Mouse (Mus musculus) CD8-positive naive resting alpha-beta T cell, adult 2 months (primary cell): ENCODE results near the gene Spef1.

ENCODE experiments used
- DNase-seq, 2 experiments: peaks; one replicate each; pipeline ENCODE4 v3.0.0; 2022; ENCODE audit warnings: low read depth in 2 of 2, low spot score in 2 of 2

The Spef1 gene

DNA sequence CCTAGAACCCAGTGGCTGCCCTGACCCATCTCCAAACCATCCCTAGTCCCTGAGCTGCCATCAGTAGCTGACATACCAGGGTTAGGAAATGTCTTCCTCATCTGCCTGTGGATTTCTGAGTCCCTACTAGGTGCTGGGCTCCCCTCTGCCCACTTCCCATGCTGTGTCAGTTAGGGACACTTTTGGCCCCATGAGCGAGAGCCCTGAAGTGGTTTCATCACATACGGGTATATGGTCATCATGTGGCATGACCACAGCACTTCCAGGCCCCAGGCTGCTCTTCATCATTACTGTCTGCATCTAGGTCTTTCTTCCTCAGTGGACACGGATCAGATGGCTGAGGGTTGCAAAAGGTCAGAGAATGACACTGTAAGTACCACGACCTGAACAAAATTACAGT is 19.7 kb upstream of the Spef1 start, which contains the start of gene Ap5s1:
Gene Ap5s1 (plus strand): TSS at position 301 of the 400 bp plus-strand sequence.
- no peak for DNase-seq

DNA sequence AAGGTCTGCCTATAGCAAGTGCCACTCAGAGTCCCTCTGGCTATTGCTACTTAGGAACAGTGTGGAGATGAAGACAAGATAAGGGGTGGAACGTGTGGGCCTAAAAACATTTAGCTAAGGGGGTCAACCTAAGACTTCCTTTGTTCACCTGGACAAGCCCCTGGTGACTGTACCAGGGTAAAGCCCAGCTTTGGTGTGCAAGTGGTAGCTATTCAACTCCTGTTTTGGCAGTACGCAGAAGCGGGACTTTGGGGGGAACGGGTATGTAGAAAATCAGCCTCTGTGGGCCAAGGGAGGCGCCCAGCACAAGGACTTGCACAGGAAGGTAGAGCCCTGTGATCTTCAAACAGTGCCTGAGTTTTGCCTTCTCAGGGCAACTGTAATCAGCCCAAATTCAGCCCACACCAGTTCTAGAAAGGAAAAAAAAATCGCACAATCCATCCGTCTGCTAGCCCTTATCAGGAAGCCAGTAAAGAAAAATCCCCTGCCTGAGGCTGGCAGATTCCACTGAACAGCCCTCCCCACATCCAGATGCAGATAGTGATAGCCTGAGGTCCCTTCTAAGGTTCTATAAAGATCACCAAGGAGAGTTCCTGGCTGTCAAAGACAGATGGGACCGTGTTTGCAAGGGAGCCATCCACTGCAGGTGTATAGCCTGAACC is 18.6 kb upstream of the Spef1 start:
- DNase-seq = no peak

DNA sequence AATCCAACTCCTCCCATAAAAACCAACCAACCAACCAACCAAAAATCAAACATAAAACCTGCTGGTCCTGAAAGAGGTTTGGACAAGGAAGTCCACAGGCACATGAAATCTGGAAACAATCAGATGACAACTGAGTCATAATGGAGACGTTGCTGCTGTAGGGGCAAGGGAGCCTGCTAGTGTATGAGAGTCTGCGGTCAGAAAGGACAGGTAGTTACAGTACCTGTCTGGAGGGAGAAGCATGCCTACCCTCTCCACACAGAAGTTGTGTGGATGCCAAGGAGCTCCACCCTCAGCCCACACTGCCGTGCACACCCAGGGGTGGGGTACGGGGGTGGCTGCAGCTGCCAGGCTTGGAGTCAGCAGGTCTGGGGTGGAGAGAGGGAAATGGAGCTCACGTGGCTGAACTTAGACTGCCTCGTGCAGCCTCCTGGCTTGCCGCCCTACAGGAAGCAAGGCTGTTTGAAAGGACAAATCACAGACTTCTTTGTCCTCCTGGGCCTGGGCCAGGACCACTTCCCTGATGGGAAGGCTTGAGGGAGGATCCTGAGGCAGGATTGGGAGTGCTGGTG is 17.4 kb upstream of the Spef1 start:
- no peak for DNase-seq

DNA sequence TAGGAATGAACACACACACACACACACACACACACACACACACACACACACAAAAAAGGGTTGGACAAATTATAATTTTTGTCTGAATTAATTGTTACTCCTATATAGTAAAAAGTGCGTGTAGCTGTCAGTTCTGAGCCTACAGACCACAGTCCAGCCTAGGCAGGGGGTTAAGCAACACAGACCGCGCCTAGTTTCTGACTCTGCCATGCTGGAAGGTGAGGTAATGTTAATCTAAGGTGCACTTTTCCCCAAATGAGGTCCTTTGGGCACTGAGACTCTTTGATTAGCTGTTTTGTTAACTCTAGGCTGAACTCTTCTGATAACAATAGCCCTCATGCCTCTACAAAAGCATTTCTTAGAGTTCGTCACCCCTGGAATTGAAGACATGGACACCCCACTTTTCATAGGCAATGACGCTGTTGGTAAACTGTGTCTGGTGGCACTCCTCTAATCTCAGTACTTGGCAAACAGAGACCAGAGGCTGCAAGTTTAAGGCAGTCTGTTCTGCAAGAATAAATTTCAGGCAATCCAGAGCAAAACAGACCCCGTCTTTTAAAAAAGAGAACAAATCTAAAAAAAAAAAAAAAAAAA is 16.8 kb upstream of the Spef1 start:
- DNase-seq = no peak

DNA sequence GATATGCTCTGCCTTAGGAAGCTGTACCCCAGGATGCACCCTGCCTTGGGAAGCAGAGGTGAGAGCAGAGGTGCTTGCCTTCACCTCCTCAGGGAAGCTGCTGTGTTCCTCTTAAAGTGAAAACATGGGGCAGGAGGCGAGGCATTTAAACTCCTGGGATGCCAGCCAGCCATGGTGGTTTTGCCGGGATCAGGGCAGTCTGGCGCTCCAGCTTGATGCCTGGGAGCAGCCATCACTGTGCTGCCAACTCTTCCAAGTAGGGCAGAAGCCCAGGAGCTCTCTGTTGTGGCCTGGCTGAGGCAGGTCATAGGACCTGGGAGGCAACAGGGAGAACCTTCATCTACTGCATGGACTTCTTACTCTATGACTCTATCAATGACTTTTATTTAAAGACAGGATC is 14.2 kb upstream of the Spef1 start:
- DNase-seq = no peak

DNA sequence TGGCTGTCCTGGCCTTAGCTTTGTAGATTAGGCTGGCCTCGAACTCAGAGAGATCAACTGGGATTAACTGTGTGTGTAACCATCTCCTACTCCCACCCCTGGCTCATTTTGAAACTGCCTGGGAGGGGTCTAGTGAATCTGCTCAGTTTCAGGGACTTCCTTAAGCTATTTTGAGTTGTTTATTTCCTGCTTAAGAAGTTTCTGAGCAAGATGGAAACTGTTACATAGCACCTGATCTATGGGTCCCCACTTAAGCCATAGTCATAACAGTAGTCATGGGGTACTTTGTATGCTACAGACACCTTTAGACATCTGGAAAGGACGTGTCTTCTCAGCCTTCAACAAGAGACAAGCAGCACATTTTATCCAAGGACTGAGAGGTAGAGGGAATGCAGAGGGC is 13.6 kb upstream of the Spef1 start:
- DNase-seq = no peak

DNA sequence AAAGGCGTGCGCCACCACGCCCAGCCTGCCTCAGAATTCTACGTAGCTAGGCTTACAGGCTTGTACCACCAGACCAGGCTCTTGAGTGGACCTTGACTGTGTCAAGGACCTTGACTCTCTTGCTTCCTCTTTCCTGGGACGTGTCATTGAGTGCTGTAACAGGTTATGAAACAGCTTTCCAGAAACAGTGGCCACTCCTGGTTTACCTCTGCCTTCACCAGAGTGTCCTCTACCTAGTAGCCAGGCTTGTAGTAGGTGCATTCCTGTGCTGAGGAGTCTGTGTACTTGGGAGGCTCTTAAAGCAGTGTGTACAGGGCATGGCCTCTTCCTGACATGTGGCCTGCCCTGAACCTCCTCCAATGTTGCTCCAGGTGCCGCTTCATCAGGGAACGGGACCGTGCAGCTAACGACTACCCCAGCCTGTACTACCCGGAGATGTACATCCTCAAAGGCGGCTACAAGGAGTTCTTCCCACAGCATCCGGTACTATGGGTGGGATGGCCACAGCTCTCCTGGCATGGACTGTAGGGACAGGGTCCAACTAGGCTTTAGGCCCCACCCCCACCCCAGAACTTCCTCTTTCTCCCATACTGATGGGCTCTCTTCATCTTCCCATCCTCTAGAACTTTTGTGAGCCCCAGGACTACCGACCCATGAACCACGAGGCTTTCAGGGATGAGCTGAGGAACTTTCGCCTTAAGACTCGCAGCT is 9.7 kb upstream of the Spef1 start:
- DNase-seq = no peak

DNA sequence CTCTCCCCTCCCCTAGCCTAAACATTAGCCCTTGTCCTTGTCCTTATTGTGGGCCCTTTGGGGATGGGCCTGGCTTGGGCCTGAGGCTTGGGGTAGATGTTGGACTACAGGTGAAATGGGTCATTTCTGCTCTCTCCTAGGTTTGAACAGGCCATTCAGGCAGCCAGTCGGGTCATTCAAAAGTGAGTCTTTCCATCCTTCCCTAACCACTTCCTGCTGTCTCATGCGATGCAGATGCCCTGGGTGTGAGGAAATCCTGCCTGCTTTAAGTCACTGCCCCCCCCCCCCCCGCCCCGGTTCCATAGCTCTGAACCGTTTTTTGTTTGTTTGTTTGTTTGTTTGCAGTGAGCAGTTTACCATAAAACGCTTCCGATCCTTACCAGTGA is 3.9 kb upstream of the Spef1 start:
- DNase-seq = no peak

DNA sequence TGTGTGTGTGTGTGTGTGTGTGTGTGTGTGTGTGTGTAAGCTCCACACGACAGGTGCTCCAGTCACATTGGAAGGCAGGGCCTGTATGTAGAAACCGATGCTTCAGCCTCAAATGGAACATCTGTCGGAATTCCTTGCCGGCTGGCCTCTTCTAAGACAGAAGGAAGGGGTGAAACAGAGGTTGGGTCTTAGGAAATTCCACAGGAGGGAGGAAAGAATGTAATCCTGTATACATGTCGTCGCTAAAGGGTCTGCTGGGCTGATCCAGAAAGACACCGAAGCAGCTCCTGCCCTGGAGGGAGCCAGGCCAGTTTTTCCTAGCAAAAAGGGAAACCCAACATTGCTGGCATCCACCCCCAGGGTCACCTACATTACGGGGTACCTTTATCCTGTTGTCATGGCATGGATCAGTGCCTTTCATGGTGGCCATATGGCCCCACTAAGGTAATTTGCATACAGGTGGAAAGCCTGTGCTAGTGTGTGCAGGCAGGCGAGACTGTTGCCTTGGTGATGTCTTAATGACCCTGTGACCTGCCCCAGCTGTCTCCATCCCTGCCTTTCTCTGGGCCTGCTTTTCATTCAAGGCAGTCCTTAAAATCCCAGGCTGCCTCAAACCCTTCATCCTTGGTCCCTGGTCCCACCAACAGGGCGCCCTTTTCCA is 3.4 kb upstream of the Spef1 start:
- DNase-seq = no peak

DNA sequence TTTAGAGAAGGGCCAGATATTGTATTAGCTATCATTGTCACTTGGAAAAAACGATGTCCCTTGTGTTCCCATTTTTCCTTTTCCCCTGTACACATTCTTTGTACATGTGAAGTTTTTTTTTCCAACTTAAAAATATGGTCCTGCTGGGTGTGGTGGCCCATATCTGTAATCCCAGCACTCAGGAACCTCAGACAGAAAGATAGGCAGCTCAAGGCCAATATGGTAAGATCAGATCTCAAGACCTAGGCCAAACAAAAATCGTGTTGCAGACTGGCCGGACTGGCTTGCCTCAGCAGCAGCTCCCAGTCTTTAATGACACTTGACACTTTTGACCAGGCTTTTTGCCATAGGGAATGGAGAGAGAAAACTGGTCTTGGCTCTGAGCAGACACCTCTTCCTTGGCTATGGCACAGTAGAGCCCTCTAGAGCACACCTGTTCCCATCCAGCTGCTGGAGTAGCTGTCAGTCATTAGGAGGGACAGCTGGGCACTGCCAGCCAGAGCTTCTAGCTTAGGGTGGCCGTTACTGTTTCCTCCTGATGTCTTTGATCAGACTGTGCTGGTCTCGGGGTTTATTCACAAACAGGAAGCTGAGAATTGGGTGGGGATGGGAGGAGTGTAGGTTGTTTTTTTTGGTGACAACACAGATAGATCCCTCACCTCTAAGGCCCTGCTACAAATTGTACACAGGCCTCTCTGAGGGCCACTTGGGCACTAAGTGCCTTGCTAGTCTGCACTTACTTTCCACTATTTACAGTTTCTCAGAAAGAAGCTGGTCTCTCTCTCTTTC is 2.6 kb upstream of the Spef1 start:
- DNase-seq = no peak

DNA sequence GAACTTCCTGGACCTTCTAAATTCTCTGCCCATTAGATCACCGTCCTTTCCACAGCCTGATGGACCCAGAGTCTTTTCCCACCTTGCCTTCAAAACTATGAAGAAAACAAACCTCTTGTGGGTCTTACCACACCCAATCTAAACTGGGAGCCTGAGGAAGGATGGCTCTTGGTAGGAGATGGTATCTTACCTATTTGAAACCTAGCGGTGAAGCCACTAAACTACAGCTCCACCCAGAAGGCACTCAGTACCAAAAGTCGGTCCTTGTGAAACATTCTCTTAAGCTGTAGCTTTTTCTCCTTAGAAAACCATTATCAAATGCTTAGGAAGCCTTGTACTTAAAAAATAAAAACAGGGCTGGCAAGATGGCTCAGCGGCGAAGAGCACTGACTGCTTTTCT is 1.2 kb upstream of the Spef1 start:
- no peak for DNase-seq

DNA sequence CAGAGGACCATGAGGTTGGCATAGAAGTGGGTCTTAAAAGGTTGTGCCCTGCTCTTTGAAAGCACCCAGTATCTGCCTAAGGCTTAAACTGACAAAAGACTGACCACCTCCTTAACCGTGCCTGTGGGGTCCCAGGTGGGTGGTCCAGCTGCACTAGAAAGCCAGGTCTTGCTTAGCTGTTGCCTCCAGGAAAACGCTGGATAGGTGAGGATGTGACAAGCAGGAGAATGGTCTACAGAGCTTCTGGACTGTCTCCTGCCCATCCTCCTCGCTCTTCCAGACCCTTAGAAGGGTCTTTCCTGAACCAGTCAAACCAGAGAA is 480 bp upstream of the Spef1 start:
- DNase-seq = no peak

DNA sequence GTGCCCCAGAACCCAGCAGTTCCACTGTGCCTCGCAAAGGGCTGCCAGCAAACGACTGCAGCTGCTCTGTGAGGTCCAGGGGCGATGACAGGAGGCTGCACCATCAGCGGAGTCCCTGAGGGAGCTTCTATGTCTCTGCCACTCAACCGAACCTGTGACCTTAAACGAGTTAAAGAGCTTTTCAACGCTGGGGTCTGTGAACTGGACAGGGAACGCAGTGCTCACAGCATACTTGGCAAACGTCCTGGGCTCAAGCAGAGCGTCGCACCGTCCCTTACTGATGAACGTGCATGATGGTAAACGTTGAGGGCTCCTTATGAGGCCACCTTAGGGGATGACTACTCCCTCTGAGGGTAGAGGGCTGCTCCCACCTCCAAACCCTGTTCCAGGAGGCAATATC is 739 bp downstream of the Spef1 start:
- no peak for DNase-seq

DNA sequence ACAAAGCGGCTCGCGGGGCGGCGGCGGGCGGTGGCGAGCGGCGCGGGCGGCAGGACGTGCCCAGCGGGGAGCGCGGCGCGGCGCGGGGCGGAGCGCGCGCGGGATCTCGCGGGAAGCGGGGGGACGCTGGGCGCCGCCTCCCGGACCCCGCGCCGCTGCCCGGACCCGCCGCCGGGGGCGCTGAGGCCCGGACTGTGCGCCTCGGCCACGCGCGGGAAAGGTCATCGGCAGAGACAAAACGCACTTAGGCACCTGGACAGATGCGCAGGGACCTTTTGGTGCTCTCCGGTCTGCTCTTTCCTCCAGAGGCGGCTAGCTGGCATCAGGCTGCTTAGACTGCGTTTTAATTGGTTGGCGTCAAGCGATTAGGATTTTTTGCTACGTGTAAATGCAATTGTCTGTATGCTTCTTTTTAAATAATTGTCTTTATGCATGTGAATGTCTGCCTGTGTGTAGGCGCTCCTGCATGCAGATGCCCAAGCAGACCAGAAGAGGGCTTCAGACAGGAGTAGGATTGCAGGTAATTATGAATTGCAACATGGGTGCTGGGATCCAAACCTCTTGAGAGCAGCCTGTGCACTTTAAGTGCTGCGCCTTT is 7.0 kb downstream of the Spef1 start, which contains the start of gene Cenpb:
Gene Cenpb (minus strand): TSS at position 78 of the 598 bp plus-strand sequence.
- DNase-seq = peak; percentile 52 to 58

DNA sequence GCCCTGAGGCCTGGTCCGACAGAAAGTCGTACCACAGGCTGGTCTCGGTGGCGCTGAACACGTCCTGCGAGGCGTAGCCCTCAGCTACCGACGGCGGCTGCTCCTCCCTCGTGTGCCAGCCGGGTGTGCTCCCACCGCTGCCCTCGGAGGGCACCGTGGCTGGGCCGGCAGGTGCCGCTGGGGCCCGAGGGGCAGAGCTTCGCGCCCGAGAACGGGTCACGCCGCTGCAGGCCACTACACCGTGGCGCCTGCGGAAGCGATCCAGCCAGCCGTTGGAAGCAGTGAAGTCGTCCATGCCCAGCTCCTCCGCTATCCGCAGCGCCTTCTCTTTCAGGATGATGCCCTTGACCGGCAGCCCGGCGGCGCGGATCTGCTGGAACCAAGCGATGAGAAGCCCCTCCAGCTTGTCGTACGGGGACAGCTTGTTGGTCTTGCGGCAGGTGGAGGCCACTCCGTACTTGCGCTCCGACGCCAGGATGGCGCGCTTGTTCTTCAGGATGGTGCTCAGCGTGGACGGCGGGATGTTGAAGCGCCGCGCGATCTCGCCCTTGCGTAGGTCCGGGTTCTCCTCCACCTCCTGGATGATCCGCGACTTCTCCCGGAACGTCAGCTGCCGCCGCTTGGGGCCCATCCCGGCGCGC is 7.7 kb downstream of the Spef1 start:
- peak in 1 of 2 experiments; percentile 32 for DNase-seq

DNA sequence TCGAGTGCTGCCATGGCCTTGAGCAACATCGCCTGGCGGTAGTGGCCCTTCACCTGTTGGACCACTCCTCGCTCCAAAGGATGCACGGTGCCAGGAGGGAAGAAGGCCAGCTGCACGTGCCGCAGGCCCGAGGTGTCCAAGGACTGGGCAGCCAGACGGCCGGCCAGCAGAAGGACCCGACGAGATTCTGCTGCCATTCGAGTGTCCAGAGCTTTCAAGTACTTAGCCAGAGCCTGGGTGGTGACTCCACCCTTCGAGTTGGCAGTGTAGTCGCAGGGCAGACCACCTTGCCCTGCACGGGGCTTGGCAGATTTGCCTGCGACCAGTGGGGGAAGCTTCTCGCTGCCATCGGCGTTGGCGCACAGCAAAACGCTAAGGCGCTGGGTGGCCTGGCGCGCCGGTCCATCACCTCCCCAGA is 8.2 kb downstream of the Spef1 start:
- DNase-seq = no peak

DNA sequence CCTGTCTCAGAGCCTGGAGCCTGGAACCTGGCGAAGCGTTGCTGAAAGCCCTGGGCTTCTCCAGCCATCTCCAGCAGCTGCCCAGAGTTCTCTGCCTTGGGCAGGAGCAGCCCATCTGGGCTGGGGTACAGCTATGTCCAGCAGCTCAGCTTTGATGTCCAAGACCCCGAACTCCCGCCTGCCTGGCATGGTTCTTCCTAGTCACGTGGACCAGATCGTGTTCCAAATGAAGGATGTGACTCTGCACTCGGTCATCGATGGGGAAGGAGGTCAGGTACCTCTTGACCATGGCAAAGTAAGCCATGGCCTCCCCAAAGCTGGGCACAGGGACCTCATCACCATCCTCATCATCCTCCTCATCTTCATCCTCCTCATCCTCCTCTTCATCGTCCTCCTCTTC is 9.2 kb downstream of the Spef1 start:
- DNase-seq = no peak

DNA sequence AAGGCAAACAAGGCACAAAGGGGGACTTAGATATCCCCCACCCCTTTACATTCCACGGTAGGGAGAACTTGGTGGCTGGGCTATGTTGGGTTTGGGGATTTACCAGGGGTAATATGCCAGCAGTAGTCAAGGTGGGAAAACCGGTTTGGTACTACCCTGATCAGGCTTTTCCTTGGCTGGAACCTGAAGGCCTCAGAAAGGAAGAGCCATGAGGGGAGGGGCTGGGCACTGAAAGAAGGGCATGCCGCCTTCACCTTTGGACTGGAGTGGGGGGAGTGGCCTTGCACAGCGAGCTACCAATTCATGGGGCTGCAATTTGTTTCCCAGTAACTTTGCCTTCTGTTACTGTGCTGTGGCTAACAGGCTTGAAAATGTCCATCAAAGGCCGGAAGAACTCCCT is 10.6 kb downstream of the Spef1 start:
- DNase-seq = no peak

DNA sequence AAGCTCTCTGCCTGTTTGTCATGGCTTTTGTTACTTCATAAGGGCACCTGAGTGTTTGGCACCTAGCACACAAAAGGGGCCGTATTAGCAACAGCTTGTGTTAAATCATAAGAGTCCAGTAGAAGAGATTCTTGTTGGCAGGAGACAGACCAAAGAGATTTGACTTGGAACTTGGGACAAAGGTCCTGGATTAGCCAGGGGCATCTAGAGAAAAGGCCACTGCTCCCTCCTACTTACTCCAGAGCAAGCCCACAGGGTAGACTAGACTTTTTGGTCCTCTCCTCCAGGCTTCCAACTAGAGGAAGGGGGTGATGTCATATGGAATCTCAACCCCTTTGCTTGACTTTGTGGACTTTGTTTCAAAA is 11.2 kb downstream of the Spef1 start:
- no peak for DNase-seq

DNA sequence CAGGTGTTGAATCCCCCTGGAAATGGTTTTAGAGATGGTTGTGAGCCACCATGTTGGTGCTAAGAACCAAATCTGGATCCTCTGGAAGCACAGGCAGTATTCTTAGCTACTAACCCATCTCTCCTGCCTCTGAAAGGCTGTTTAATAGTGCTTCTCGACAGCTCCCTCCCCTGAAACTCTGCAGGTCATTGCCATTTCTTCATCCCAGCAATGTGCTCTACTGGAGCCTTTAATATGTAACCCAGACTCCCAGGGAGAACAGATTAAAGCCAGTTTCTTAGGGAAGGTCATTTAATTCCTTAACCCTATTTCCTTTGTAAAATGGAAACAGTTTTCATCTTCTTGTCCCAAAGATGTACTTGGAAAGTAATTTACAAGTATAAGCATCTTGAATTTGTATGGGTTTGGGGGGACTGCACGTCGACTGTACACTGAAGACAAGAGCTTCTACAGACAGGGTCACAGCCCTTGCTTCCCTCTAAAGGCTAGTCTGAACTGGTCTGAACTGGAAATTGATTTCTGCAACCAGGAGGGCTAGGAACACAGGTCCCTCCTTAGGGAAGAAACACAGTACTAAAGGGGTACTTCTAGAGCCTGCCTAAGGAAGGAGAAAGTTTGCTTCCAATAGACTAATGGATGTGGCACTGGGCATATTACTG is 11.7 kb downstream of the Spef1 start:
- no peak for DNase-seq
